Mouse (Mus musculus): ENCODE measurements around the gene Sp100. TPM values are rescaled to one million over a fixed set of nuclear protein-coding genes. Genes with fewer than 3 reads are reported as not detected.

Gene Sp100
- polyA plus RNA-seq, 1 experiment, result 0.14 TPM

- no peak overlapping the region for H3ac ChIP-seq (ENCODE audit: control insufficient read depth, insufficient read length)
- H3K36me3 ChIP-seq (ENCODE audit: control insufficient read depth, insufficient read depth), result no peaks in the 10 kb centered on the region
- no peaks in the 10 kb centered on the region for H3K79me2 ChIP-seq (ENCODE audit: control insufficient read depth, insufficient read depth)
- no peak overlapping the region for H3K4me2 ChIP-seq (ENCODE audit: low read depth)
- H3K4me3 ChIP-seq, result no peak overlapping the region
- TF ChIP-seq MAX (IDR thresholded peaks at IDR 0.05; ENCODE audit: low read depth) (no peak), TCF12 (IDR thresholded peaks at IDR 0.05; ENCODE audit: insufficient read depth, poor library complexity, severe bottlenecking) (no peak), E2F4 (IDR thresholded peaks at IDR 0.05; ENCODE audit: insufficient read depth) (no peak), SRF (IDR thresholded peaks at IDR 0.05; ENCODE audit: control insufficient read depth, insufficient read length, low read depth) (no peak), USF1 (IDR thresholded peaks at IDR 0.05; ENCODE audit: low read depth) (no peak), CEBPB (IDR thresholded peaks at IDR 0.05; ENCODE audit: insufficient read depth, poor library complexity, severe bottlenecking) (no peak), TCF3 (IDR thresholded peaks at IDR 0.05; ENCODE audit: insufficient read length, low read depth) (no peak), POLR2AphosphoS2 (IDR thresholded peaks at IDR 0.05; ENCODE audit: insufficient read length, low read depth) (no peak), MYOD1 (IDR thresholded peaks at IDR 0.05; ENCODE audit: control insufficient read depth in 1 of 3, insufficient read length in 2 of 3, low read depth in 2 of 3) (no peak), MYOG (IDR thresholded peaks at IDR 0.05; ENCODE audit: control insufficient read depth in 1 of 3, insufficient read depth in 1 of 3, insufficient read length in 2 of 3, low read depth in 2 of 3) (no peak), POLR2A (IDR thresholded peaks at IDR 0.05; ENCODE audit: insufficient read length, low read depth) (no peak), REST (IDR thresholded peaks at IDR 0.05; ENCODE audit: insufficient read depth, insufficient read length) (no peak)
- H3K27me3 ChIP-seq (ENCODE audit: control insufficient read depth, insufficient read depth, insufficient read length), result no peaks in the 10 kb centered on the region
These were observed 55.8 kb downstream of the Sp100 start for GRCm38 (mm10) chr1:85705552-85705951.

GRCm38 (mm10) chr1:85706754-85707153 lies 57.0 kb downstream of the Sp100 start:
- Histone ChIP-seq H3K36me3 (ENCODE audit: control insufficient read depth, insufficient read depth) (no peaks in the 10 kb centered on the region), H3K27me3 (ENCODE audit: control insufficient read depth, insufficient read depth, insufficient read length) (no peaks in the 10 kb centered on the region), H3K79me2 (ENCODE audit: control insufficient read depth, insufficient read depth) (no peaks in the 10 kb centered on the region), H3ac (ENCODE audit: control insufficient read depth, insufficient read length) (no peak overlapping the region), H3K4me2 (ENCODE audit: low read depth) (no peak overlapping the region), H3K4me3 (no peak overlapping the region)
- TF ChIP-seq MYOG (IDR thresholded peaks at IDR 0.05; ENCODE audit: control insufficient read depth in 1 of 3, insufficient read depth in 1 of 3, insufficient read length in 2 of 3, low read depth in 2 of 3) (no peak), MAX (IDR thresholded peaks at IDR 0.05; ENCODE audit: low read depth) (no peak), POLR2A (IDR thresholded peaks at IDR 0.05; ENCODE audit: insufficient read length, low read depth) (no peak), TCF3 (IDR thresholded peaks at IDR 0.05; ENCODE audit: insufficient read length, low read depth) (no peak), USF1 (IDR thresholded peaks at IDR 0.05; ENCODE audit: low read depth) (no peak), E2F4 (IDR thresholded peaks at IDR 0.05; ENCODE audit: insufficient read depth) (no peak), SRF (IDR thresholded peaks at IDR 0.05; ENCODE audit: control insufficient read depth, insufficient read length, low read depth) (no peak), REST (IDR thresholded peaks at IDR 0.05; ENCODE audit: insufficient read depth, insufficient read length) (no peak)

- H3K79me2 ChIP-seq (ENCODE audit: control insufficient read depth, insufficient read depth), result no peaks in the 10 kb centered on the region
- no peak overlapping the region for H3K4me2 ChIP-seq (ENCODE audit: low read depth)
- TF ChIP-seq E2F4 (IDR thresholded peaks at IDR 0.05; ENCODE audit: insufficient read depth) (no peak), REST (IDR thresholded peaks at IDR 0.05; ENCODE audit: insufficient read depth, insufficient read length) (no peak), TCF3 (IDR thresholded peaks at IDR 0.05; ENCODE audit: insufficient read length, low read depth) (no peak), SRF (IDR thresholded peaks at IDR 0.05; ENCODE audit: control insufficient read depth, insufficient read length, low read depth) (no peak), USF1 (IDR thresholded peaks at IDR 0.05; ENCODE audit: low read depth) (no peak), CEBPB (IDR thresholded peaks at IDR 0.05; ENCODE audit: insufficient read depth, poor library complexity, severe bottlenecking) (no peak), MYOD1 (IDR thresholded peaks at IDR 0.05; ENCODE audit: control insufficient read depth in 1 of 3, insufficient read length in 2 of 3, low read depth in 2 of 3) (no peak), MAX (IDR thresholded peaks at IDR 0.05; ENCODE audit: low read depth) (no peak)
- H3K27me3 ChIP-seq (ENCODE audit: control insufficient read depth, insufficient read depth, insufficient read length), result no peaks in the 10 kb centered on the region
- no peak overlapping the region for H3ac ChIP-seq (ENCODE audit: control insufficient read depth, insufficient read length)
- no peak overlapping the region for H3K4me3 ChIP-seq
- H3K36me3 ChIP-seq (ENCODE audit: control insufficient read depth, insufficient read depth), result no peaks in the 10 kb centered on the region
These were observed 64.7 kb downstream of the Sp100 start for GRCm38 (mm10) chr1:85714501-85714900.

- Histone ChIP-seq H3K27me3 (ENCODE audit: control insufficient read depth, insufficient read depth, insufficient read length) (no peaks in the 10 kb centered on the region), H3ac (ENCODE audit: control insufficient read depth, insufficient read length) (no peak overlapping the region), H3K4me3 (no peak overlapping the region), H3K36me3 (ENCODE audit: control insufficient read depth, insufficient read depth) (no peaks in the 10 kb centered on the region), H3K79me2 (ENCODE audit: control insufficient read depth, insufficient read depth) (no peaks in the 10 kb centered on the region), H3K4me2 (ENCODE audit: low read depth) (no peak overlapping the region)
- TF ChIP-seq TCF12 (IDR thresholded peaks at IDR 0.05; ENCODE audit: insufficient read depth, poor library complexity, severe bottlenecking), result no peak
- no peak for TF ChIP-seq MYOD1 (IDR thresholded peaks at IDR 0.05; ENCODE audit: control insufficient read depth in 1 of 3, insufficient read length in 2 of 3, low read depth in 2 of 3)
These were observed 66.7 kb downstream of the Sp100 start for GRCm38 (mm10) chr1:85716447-85717027.

GRCm38 (mm10) chr1:85719049-85719448 lies 69.3 kb downstream of the Sp100 start:
- H3K4me3 ChIP-seq, result no peak overlapping the region
- TF ChIP-seq E2F4 (IDR thresholded peaks at IDR 0.05; ENCODE audit: insufficient read depth), result no peak
- TF ChIP-seq MYOG (IDR thresholded peaks at IDR 0.05; ENCODE audit: control insufficient read depth in 1 of 3, insufficient read depth in 1 of 3, insufficient read length in 2 of 3, low read depth in 2 of 3), result no peak
- no peak for TF ChIP-seq TCF3 (IDR thresholded peaks at IDR 0.05; ENCODE audit: insufficient read length, low read depth)
- no peak for TF ChIP-seq TCF12 (IDR thresholded peaks at IDR 0.05; ENCODE audit: insufficient read depth, poor library complexity, severe bottlenecking)
- TF ChIP-seq MYOD1 (IDR thresholded peaks at IDR 0.05; ENCODE audit: control insufficient read depth in 1 of 3, insufficient read length in 2 of 3, low read depth in 2 of 3), result no peak
- no peak for TF ChIP-seq SRF (IDR thresholded peaks at IDR 0.05; ENCODE audit: control insufficient read depth, insufficient read length, low read depth)

More at GRCm38 (mm10) chr1:85719049-85719448, 69.3 kb downstream of the Sp100 start:
- H3K79me2 ChIP-seq (ENCODE audit: control insufficient read depth, insufficient read depth), result no peaks in the 10 kb centered on the region
- no peaks in the 10 kb centered on the region for H3K36me3 ChIP-seq (ENCODE audit: control insufficient read depth, insufficient read depth)
- no peak overlapping the region for H3ac ChIP-seq (ENCODE audit: control insufficient read depth, insufficient read length)
- H3K27me3 ChIP-seq (ENCODE audit: control insufficient read depth, insufficient read depth, insufficient read length), result no peaks in the 10 kb centered on the region
- H3K4me2 ChIP-seq (ENCODE audit: low read depth), result no peak overlapping the region
